Mouse (Mus musculus): ENCODE measurements around the gene Wipf3. TPM values are rescaled to one million over a fixed set of nuclear protein-coding genes. Genes with fewer than 3 reads are reported as not detected.

Gene Wipf3
- total RNA-seq, 1 experiment from 2014 or later = not detected

- ATAC-seq (ENCODE audit: extremely low read depth, insufficient number of reproducible peaks, low FRiP score, poor library complexity, severe bottlenecking) = no peak
These were observed 455 bp upstream of the Wipf3 start for GRCm38 (mm10) chr6:54428850-54429446.

- no peak for ATAC-seq (ENCODE audit: extremely low read depth, insufficient number of reproducible peaks, low FRiP score, poor library complexity, severe bottlenecking)
These were observed 818 bp downstream of the Wipf3 start for GRCm38 (mm10) chr6:54430221-54430620.

DNA sequence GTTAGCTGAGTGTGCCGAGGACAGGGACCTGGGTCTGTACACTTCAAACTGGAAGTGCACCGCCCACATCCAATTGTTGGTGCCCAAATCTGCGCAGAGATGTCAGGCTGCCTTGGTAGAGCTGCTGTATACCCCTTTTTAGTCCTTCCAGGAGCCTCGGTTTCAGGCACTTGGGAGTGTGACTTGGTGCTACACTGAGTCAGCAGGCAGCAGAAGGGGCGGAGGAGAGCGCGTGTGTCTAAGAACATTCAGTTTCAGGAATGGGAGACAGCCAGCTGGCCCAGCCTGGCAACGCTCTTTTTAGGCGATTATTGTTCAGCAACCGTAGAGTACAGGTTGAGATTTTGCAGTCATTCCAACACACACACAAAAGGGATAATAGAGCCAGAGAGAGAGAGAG, 2.4 kb downstream of the Wipf3 start:
- ATAC-seq (ENCODE audit: extremely low read depth, insufficient number of reproducible peaks, low FRiP score, poor library complexity, severe bottlenecking) = no peak

GRCm38 (mm10) chr6:54432191-54432590, 2.8 kb downstream of the Wipf3 start:
- no peak for ATAC-seq (ENCODE audit: extremely low read depth, insufficient number of reproducible peaks, low FRiP score, poor library complexity, severe bottlenecking)

- no peak for ATAC-seq (ENCODE audit: extremely low read depth, insufficient number of reproducible peaks, low FRiP score, poor library complexity, severe bottlenecking)
These were observed 3.6 kb downstream of the Wipf3 start for GRCm38 (mm10) chr6:54432806-54433545.

DNA sequence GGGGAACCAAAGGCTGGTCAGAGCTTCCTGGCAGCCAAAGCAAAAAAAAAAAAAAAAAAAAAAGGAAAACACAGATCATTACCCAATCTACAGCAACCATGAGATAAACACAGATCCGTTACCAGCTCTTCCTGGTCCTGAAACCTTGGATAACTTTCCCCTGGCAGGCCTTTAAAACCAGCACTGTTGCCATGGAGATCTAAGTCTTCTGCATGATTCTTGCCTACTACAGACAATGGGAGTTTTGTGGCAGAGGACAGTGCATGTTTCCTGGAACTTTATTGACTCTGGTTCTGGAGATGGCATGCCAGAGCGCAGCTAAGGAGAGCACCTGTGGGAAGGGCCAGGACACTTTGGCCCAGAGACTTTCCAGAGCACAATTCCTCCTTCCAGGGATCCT, 4.8 kb downstream of the Wipf3 start:
- ATAC-seq (ENCODE audit: extremely low read depth, insufficient number of reproducible peaks, low FRiP score, poor library complexity, severe bottlenecking) = no peak

GRCm38 (mm10) chr6:54435663-54436062, 6.3 kb downstream of the Wipf3 start:
- no peak for ATAC-seq (ENCODE audit: extremely low read depth, insufficient number of reproducible peaks, low FRiP score, poor library complexity, severe bottlenecking)

- ATAC-seq (ENCODE audit: extremely low read depth, insufficient number of reproducible peaks, low FRiP score, poor library complexity, severe bottlenecking) = no peak
These were observed 6.9 kb downstream of the Wipf3 start for GRCm38 (mm10) chr6:54436286-54436685.

GRCm38 (mm10) chr6:54438510-54438909, 9.1 kb downstream of the Wipf3 start:
- ATAC-seq (ENCODE audit: extremely low read depth, insufficient number of reproducible peaks, low FRiP score, poor library complexity, severe bottlenecking) = no peak

- no peak for ATAC-seq (ENCODE audit: extremely low read depth, insufficient number of reproducible peaks, low FRiP score, poor library complexity, severe bottlenecking)
These were observed 11.3 kb downstream of the Wipf3 start for GRCm38 (mm10) chr6:54440658-54441057.

DNA sequence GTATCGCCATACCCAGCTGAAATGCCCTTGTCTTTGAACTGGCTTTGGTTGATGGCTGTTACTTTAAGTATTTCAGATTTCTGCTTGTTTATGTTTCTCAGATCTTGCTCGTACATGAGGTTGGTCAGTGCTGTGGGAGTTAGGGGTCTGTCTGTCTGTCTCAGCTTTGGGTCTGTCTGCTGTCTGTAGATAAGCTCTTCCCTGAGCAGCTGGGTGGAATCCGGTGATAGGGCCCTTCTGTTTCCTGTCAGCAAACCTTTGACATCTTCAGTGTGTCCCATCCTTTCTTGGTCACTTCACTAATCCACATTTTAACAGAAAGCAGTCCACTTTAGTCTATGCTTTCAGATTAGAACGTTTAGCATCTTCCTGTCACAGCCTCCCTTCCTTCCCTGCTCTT, 14.3 kb downstream of the Wipf3 start:
- ATAC-seq (ENCODE audit: extremely low read depth, insufficient number of reproducible peaks, low FRiP score, poor library complexity, severe bottlenecking) = no peak

GRCm38 (mm10) chr6:54444086-54444485, 14.7 kb downstream of the Wipf3 start:
- ATAC-seq (ENCODE audit: extremely low read depth, insufficient number of reproducible peaks, low FRiP score, poor library complexity, severe bottlenecking) = no peak

GRCm38 (mm10) chr6:54445249-54445818, 15.9 kb downstream of the Wipf3 start:
- ATAC-seq (ENCODE audit: extremely low read depth, insufficient number of reproducible peaks, low FRiP score, poor library complexity, severe bottlenecking) = no peak

DNA sequence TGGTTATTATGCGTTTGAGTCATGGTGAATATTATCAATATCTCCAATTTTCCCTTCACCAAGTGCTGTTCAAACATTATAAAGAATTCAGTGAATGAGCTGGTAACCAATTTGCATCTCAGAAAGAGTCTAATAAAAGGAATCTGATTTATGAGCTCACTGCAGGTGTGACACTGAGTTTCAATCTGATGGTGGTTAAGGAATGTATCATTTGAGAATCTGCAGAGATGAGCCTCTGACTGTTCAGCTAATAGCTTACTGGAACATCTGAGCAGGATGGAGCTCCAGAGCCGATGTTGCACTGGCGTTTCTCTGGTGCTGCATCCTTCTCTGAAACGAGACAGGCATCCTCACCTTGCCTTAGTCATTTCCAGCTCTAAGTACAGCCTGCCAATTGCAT, 17.9 kb downstream of the Wipf3 start:
- ATAC-seq (ENCODE audit: extremely low read depth, insufficient number of reproducible peaks, low FRiP score, poor library complexity, severe bottlenecking) = no peak

DNA sequence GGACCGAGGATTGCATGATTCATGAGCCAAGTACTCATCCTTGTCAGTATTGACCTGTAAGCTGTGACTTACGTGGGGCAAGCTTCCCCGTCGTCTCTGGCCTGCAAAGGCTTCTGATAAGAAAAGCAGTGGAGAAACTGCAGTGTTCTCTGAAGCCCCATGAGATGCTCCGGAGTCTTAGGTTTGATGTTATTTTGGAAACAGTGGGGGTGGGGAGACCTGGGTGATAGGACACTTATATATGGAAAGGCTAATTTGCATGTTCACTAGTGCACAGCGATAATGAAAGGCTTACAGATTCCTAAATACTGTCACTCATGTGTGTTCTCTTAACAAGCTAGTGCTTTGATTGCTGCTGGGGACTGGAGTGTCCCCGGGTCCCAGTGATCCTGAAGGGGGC, 30.3 kb downstream of the Wipf3 start:
- ATAC-seq (ENCODE audit: extremely low read depth, insufficient number of reproducible peaks, low FRiP score, poor library complexity, severe bottlenecking) = no peak

DNA sequence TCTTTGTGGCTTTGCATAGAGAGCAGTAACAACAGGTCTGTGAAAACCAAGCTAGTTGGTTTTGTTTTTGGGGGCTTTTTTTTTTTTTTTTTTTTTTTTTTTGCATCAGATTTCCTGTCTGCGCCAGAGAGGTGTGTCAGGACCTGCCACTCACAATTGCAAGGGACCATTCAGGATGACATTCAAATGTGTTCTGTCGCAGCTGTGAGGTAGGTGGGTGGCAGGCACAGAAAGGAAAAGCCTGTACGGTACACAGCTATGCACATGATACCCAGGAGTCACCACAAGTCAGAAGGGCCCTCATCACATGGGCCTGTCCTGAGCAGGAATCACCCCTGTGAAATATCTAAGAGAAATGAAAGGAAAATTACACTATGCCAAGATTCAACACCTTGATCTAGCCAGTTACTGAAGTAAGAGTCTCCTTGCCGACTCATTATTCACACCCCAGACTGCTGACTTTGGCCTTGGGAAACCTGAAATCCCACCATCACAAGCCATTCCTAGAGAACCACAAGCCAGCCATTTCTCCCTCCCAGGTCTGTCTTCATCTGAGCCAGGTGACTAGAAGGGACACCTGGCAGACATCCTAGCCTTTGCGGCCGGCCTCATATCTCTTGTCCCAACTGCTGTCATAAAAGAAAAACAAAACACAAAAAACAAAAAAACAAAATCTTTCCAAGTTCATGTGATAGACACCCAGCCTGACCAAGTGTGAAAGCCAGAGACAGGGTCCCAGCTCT, 30.9 kb downstream of the Wipf3 start:
- ATAC-seq (ENCODE audit: extremely low read depth, insufficient number of reproducible peaks, low FRiP score, poor library complexity, severe bottlenecking) = no peak

GRCm38 (mm10) chr6:54460915-54461671, 31.7 kb downstream of the Wipf3 start:
- ATAC-seq (ENCODE audit: extremely low read depth, insufficient number of reproducible peaks, low FRiP score, poor library complexity, severe bottlenecking) = no peak

- no peak for ATAC-seq (ENCODE audit: extremely low read depth, insufficient number of reproducible peaks, low FRiP score, poor library complexity, severe bottlenecking)
These were observed 33.4 kb downstream of the Wipf3 start for GRCm38 (mm10) chr6:54462766-54463165.

Data from neutrophil, adult 5-6 weeks (primary cell).